Mouse (Mus musculus) hindbrain, embryonic 15.5 days (tissue): ENCODE measurements around the gene Cyp26b1. TPM values are rescaled to one million over a fixed set of nuclear protein-coding genes. Genes with fewer than 3 reads are reported as not detected.

Experiments used
- ATAC-seq: fragments of 200-750 bp; cut with Nextera tagmentation; 2 replicates; pipeline ENCODE4 v1.8.0; 2017; ENCODE audit warnings: low read depth, moderate number of reproducible peaks, moderate TSS enrichment; ENCODE audit not compliant: low FRiP score
- H3K27ac ChIP-seq: fragments of 300-500 bp; sonication (generic); replicated peaks from 2 replicates; pipeline ENCODE4 v1.5.1; 2015; ENCODE audit warnings: mild to moderate bottlenecking, inconsistent platforms
- H3K27me3 ChIP-seq: fragments of 300-500 bp; sonication (generic); 2 replicates; pipeline ENCODE4 v1.6.1; 2015; ENCODE audit warnings: control low read depth, inconsistent platforms
- H3K36me3 ChIP-seq: fragments of 300-500 bp; sonication (generic); 2 replicates; pipeline ENCODE4 v1.6.1; 2015; ENCODE audit warnings: control low read depth, inconsistent platforms
- H3K4me1 ChIP-seq: fragments of 300-500 bp; sonication (generic); replicated peaks from 2 replicates; pipeline ENCODE4 v1.6.1; 2015; ENCODE audit warnings: control low read depth, inconsistent platforms
- H3K4me2 ChIP-seq: fragments of 300-500 bp; sonication (generic); 2 replicates; pipeline ENCODE4 v1.6.1; 2015; ENCODE audit warnings: moderate library complexity, mild to moderate bottlenecking, inconsistent platforms
- H3K4me3 ChIP-seq: fragments of 300-500 bp; sonication (generic); 2 replicates; pipeline ENCODE4 v1.5.1; 2015; ENCODE audit warnings: mild to moderate bottlenecking, inconsistent platforms
- H3K9ac ChIP-seq: fragments of 300-500 bp; sonication (generic); 2 replicates; pipeline ENCODE4 v1.6.1; 2015; ENCODE audit warnings: inconsistent platforms
- H3K9me3 ChIP-seq: fragments of 300-500 bp; sonication (generic); 2 replicates; pipeline ENCODE4 v1.6.1; 2016; ENCODE audit warnings: control low read depth, inconsistent platforms
- WGBS: fragments of 180-500 bp; shearing (Covaris S2); methylation state at CpG from one replicate; pipeline ENCODE4 v1.1.7; 2015; 5-methylcytosine and 5-hydroxymethylcytosine counted together
- polyA plus RNA-seq: library from polyadenylated mRNA; unstranded; fragments of >200 nt; fragmentation: Nextera tagmentation; extraction: Ambion mirVana; gene quantifications from 2 replicates; pipeline ENCODE4 v1.2.1, GENCODE M21; 2015

Gene Cyp26b1
- polyA plus RNA-seq, 1 experiment from 2014 or later = 52.7 TPM

DNA sequence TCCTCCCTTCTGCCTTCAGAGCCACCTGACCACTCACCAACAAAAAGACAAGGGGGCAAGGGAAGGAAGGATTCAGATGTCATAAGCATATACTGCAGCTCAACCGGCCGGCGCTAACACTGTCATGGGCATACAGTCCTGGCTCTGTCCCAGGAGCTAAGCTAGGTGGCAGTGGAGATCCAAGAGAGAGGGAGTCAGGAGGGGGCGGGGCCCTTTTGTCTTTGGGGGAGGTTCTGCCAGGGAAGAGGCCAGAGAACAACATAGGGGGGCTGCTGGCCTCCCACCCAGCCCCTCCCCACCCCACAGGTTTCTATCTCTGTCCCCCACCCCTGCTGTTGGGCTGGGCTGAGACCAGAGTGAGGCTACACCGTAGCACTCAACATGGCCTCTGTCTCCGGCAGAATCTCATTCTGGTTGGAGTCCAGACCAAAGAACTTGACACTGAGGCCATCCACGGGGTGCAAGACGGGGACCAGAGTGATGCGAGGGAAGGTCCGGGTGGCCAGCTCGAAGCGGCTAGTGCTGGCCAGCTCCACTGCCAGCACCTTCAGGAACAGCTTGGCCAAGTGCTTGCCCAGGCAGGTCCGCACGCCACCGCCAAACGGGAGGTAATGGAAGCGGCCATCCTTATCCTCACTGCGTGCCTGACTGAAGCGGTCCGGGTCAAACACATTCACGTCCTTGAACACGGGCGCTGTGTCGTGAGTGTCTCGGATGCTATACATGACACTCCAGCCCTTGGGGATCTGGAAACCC, 19.6 kb downstream of the Cyp26b1 start:
- no peaks in the 10 kb centered on the region for H3K36me3 ChIP-seq
- H3K4me1 ChIP-seq = peaks cover 23% of the 10 kb centered on the region
- ATAC-seq = peak; percentile 42; the same call in 1 of the 2 replicates
- H3K9me3 ChIP-seq = no peaks in the 10 kb centered on the region
- 39% methylated on average over 25 of the region's 25 CpGs for WGBS
- H3K4me2 ChIP-seq = peak overlapping the region; percentile 36
- H3K27me3 ChIP-seq = peaks cover 12% of the 10 kb centered on the region; the same call in 1 of the 2 replicates
- H3K9ac ChIP-seq = no peak overlapping the region
- peak overlapping the region; percentile 15; the same call in 1 of the 2 replicates for H3K4me3 ChIP-seq
- no peak overlapping the region for H3K27ac ChIP-seq

DNA sequence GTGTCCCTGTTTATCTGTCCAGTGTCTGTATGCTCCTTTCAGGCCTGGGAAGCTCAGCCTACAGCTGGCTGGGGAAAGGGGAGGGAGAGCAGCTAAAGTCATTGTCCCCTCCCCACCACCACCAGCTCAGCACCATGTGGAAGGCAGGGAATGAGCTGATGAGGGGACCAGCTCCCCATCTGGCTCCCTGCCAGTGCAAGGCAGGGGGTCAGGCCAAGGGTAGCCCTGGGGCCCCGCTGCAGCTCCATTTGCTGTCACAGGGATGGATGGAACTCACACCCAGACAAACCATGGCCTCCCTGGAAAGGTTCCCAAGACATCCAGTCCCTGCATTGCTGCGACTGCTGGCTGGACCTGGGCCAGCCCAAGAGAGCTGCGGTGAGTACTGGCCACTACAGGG, 23.7 kb downstream of the Cyp26b1 start:
- H3K4me1 ChIP-seq = peaks cover 24% of the 10 kb centered on the region
- no peaks in the 10 kb centered on the region for H3K9me3 ChIP-seq
- ATAC-seq = 0 out of 2 replicates have a peak, but pooled peaks have one; percentile 39
- no peak overlapping the region for H3K4me3 ChIP-seq
- peaks cover 2% of the 10 kb centered on the region; the same call in 1 of the 2 replicates for H3K27me3 ChIP-seq
- no peak overlapping the region for H3K4me2 ChIP-seq
- no peaks in the 10 kb centered on the region for H3K36me3 ChIP-seq
- H3K9ac ChIP-seq = no peak overlapping the region
- H3K27ac ChIP-seq = no peak overlapping the region
- WGBS = 31% methylated on average over 3 of the region's 3 CpGs

DNA sequence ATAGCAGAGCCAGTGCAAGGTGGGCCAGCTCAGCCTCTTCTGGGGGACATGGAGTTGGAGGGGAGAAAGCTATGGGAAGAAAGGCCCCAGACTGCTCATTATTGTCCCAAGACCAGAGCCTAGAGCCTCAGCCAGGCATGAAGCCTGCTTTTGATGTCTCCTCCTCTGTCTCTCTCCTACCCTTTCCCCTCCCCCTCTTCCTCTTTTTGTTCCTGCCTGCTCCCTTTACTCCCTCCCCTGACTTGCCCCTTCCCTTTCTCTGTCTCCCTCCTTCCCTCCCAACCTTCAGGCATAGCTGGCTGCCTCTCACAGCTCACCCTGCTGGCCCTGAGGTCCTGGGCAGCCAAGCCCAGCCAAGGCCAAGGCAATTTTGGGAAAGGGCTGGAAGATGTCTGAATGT, 24.1 kb downstream of the Cyp26b1 start:
- no peak overlapping the region for H3K9ac ChIP-seq
- no peak overlapping the region for H3K4me2 ChIP-seq
- no peak overlapping the region for H3K27ac ChIP-seq
- H3K36me3 ChIP-seq = no peaks in the 10 kb centered on the region
- peaks cover 6% of the 10 kb centered on the region; the same call in 1 of the 2 replicates for H3K27me3 ChIP-seq
- H3K4me3 ChIP-seq = no peak overlapping the region
- peaks cover 24% of the 10 kb centered on the region for H3K4me1 ChIP-seq
- ATAC-seq = no peak
- H3K9me3 ChIP-seq = no peaks in the 10 kb centered on the region

DNA sequence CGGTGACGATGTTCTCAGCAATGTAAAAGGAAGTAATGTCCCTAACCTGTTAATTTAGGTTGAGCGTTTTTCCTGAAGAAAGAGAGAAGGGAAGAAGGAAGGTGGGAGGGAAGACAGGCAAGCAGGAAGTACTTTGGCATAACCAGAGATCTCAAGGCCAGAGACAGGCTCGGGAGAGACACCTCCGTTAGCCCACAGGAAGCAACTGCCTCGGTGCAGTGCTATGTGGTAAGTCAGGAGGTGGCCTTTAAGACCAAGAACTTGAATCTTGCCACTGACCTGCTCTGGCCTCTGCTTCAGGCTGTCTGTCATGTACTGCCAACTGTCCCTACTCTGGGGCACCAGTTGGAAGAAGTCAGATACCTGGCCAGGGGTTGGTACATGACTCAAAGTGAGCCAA, 24.8 kb downstream of the Cyp26b1 start:
- no peak overlapping the region for H3K27ac ChIP-seq
- no peak overlapping the region for H3K9ac ChIP-seq
- H3K4me1 ChIP-seq = peaks cover 17% of the 10 kb centered on the region
- no peak for ATAC-seq
- no peak overlapping the region for H3K4me3 ChIP-seq
- no peaks in the 10 kb centered on the region for H3K9me3 ChIP-seq
- 81% methylated on average over 6 of the region's 6 CpGs for WGBS
- no peaks in the 10 kb centered on the region for H3K36me3 ChIP-seq
- peaks cover 6% of the 10 kb centered on the region; the same call in 1 of the 2 replicates for H3K27me3 ChIP-seq
- H3K4me2 ChIP-seq = no peak overlapping the region

DNA sequence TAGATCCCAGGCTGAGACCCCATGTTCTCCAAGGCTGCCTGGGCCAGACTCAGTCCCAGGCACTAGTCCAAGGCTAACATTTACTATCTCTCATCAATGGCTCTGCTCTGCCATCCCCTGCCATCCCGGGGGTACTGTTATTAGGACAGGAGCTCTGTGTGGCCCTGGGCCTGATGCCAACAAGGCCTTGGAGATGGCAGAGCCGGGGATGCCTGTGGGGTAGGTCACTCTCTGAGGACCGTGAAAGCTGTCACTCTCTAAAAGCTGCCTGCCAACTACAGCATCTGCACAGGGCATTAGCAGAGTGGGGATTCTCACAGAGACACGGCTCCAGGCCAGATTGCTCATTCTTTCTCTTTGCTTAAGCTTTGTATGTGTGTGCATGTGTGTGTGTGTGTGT, 26.0 kb downstream of the Cyp26b1 start:
- Histone ChIP-seq H3K27ac (no peak overlapping the region), H3K4me1 (peaks cover 14% of the 10 kb centered on the region; the same call in 1 of the 2 replicates), H3K4me3 (no peak overlapping the region), H3K36me3 (no peaks in the 10 kb centered on the region), H3K9ac (no peak overlapping the region), H3K9me3 (no peaks in the 10 kb centered on the region), H3K27me3 (peaks cover 6% of the 10 kb centered on the region; the same call in 1 of the 2 replicates), H3K4me2 (no peak overlapping the region)
- 29% methylated on average over 4 of the region's 4 CpGs for WGBS
- ATAC-seq = peak; percentile 70

DNA sequence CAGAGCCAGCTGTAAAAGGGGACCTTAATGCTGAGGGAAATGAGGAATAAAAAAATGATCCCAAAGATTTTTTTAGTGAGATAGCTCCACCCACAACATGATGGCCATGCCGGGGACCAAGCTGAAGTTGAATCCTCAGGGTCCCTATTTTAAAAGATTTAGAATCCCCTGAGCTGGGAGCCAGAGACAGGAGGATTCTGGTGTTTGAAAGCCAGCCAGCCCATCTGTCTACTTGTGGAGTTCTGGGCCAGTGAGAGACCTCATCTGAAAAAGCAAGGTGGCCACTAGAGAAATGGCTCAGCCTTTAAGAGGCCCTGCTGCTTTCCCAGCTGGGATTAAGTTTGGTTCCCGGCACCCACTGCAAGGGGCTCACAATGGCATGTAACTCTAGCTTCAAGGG, 26.9 kb downstream of the Cyp26b1 start:
- Histone ChIP-seq H3K9me3 (no peaks in the 10 kb centered on the region), H3K4me2 (no peak overlapping the region), H3K9ac (no peak overlapping the region), H3K27ac (no peak overlapping the region), H3K4me3 (no peak overlapping the region), H3K27me3 (peaks cover 6% of the 10 kb centered on the region; the same call in 1 of the 2 replicates), H3K36me3 (no peaks in the 10 kb centered on the region), H3K4me1 (peaks cover 14% of the 10 kb centered on the region; the same call in 1 of the 2 replicates)
- no peak for ATAC-seq
- 65% methylated on average over 2 of the region's 2 CpGs for WGBS

DNA sequence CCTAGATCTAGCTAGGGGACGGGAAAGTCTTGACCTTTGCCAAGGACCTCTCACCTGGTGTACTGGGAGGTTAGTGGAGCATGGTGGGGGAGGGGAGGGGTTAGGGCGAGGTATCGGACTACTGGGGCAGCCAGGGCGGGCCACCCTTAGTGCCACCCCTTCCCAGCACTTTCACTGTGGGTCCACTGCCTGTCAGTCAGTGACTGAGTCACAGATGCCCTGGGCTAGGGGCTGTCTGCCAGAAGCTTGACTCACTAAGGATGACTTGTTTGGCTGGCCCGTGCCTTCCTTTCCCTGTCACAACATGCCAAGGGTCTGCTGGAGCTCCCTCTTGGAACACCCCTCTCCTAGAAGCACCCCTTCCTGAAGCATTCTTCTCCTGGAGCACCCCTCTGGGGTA, 28.5 kb downstream of the Cyp26b1 start:
- Histone ChIP-seq H3K4me1 (peaks cover 12% of the 10 kb centered on the region; the same call in 1 of the 2 replicates), H3K9ac (no peak overlapping the region), H3K4me2 (no peak overlapping the region), H3K27me3 (peaks cover 6% of the 10 kb centered on the region; the same call in 1 of the 2 replicates), H3K27ac (no peak overlapping the region), H3K4me3 (no peak overlapping the region), H3K36me3 (no peaks in the 10 kb centered on the region), H3K9me3 (no peaks in the 10 kb centered on the region)
- ATAC-seq = no peak
- WGBS = 79% methylated on average over 5 of the region's 5 CpGs

DNA sequence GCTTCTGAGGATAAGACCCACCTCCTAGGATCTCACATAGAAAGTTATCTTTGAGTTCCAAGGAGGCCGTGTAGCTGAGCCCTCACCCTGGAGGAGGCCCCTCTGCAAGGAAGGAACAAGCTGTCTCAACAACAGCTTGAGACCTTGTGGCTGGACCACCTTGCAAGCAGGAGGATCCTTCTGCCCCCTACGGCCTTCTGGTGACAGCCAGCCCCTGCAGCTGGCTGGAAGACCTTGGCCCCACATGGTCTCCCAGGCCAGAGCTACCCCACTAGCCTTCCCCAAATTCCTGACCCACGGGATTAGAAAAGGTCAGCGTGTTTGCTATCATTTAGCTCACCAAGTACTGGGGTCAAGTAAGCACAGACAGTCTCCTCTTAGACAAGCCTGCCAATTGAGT, 30.8 kb downstream of the Cyp26b1 start:
- no peak for ATAC-seq
- WGBS = 71% methylated on average over 4 of the region's 4 CpGs
- H3K36me3 ChIP-seq = no peaks in the 10 kb centered on the region
- H3K9me3 ChIP-seq = no peaks in the 10 kb centered on the region
- no peaks in the 10 kb centered on the region for H3K4me1 ChIP-seq
- no peak overlapping the region for H3K4me3 ChIP-seq
- H3K4me2 ChIP-seq = no peak overlapping the region
- no peak overlapping the region for H3K9ac ChIP-seq
- H3K27me3 ChIP-seq = peaks cover 6% of the 10 kb centered on the region; the same call in 1 of the 2 replicates
- no peak overlapping the region for H3K27ac ChIP-seq

DNA sequence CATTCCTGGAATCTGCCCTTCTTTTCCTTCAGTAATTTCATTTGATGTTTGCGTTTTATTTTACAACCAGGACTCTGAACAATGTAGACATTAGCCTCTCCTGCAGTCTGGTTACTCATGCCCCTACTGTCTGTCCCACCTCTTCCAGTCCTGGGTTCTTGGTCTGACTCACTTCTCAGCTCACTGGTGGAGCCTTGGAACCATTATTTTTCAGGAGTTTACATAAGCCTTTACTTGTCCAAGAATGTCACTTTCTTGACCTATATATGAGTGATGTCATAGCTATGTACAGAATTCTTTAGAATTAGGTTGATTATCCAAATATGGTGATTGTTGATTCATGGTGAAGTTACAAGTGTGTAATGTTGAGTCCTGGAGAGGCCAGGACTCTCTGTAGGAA, 32.5 kb downstream of the Cyp26b1 start:
- Histone ChIP-seq H3K4me1 (no peaks in the 10 kb centered on the region), H3K27me3 (peaks cover 6% of the 10 kb centered on the region; the same call in 1 of the 2 replicates), H3K4me2 (no peak overlapping the region), H3K36me3 (no peaks in the 10 kb centered on the region), H3K9me3 (no peaks in the 10 kb centered on the region), H3K4me3 (no peak overlapping the region), H3K27ac (no peak overlapping the region), H3K9ac (no peak overlapping the region)
- 90% methylated on average over 1 of the region's 1 CpGs for WGBS
- ATAC-seq = no peak

DNA sequence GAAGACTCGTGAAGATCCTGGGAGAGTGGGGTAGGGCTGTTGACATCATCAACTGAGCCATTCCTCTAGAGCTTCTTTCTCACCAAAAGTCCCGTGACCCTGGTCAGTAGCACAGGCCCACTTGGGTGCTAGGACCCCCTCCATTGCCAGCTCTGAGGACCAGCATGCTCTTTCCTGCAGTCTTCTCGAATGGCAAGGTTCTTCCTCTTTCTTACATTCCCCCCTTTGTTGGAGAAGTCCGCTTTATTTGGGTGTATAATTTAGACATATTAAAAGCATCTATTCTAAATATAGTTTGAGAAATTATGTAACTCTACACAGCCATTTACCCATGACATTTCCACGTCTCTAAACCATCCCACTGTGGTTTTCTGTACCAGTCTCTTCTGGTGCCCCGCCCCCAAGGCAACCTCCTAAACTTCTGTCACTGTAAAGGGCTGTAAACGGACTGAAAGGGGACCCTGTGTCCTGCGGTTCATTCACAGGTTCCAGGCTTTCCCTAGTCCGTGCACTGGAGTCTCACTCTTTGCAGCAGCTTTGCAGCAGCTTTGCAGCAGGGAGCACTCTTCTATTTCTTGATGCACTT, 43.8 kb downstream of the Cyp26b1 start:
- WGBS = 72% methylated on average over 9 of the region's 9 CpGs
- H3K4me1 ChIP-seq = no peaks in the 10 kb centered on the region; the same call in 1 of the 2 replicates
- ATAC-seq = no peak

DNA sequence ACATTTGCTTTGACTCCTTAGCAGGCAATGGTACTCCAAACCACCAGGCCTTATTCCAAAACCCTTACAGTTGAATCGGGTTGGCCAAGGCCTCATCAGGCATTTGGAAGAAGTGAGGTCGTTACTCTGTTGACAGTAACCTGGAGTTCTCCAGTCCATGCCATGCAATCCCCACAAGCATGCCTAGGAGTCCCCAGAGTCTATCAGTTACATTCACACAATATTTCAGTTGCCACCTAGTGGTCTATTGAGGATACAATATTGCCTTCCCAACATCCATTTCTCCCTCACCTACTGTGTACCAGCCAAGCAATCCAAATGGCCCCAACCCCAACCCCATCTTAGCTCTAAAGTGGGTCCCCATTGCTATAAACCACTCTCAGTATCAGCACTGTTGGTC, 48.3 kb downstream of the Cyp26b1 start:
- no peak overlapping the region for H3K27ac ChIP-seq
- WGBS = 79% methylated on average over 2 of the region's 2 CpGs
- H3K4me1 ChIP-seq = no peaks in the 10 kb centered on the region
- no peak for ATAC-seq
- no peak overlapping the region for H3K4me3 ChIP-seq
- H3K27me3 ChIP-seq = no peaks in the 10 kb centered on the region
- no peak overlapping the region for H3K4me2 ChIP-seq
- H3K9me3 ChIP-seq = no peaks in the 10 kb centered on the region
- no peak overlapping the region for H3K9ac ChIP-seq
- no peaks in the 10 kb centered on the region for H3K36me3 ChIP-seq

More for the DNA sequence above, 43.8 kb downstream of the Cyp26b1 start:
- Histone ChIP-seq H3K4me2 (no peak overlapping the region), H3K27me3 (no peaks in the 10 kb centered on the region), H3K9ac (no peak overlapping the region), H3K27ac (no peak overlapping the region), H3K9me3 (no peaks in the 10 kb centered on the region), H3K4me3 (no peak overlapping the region), H3K36me3 (no peaks in the 10 kb centered on the region)

DNA sequence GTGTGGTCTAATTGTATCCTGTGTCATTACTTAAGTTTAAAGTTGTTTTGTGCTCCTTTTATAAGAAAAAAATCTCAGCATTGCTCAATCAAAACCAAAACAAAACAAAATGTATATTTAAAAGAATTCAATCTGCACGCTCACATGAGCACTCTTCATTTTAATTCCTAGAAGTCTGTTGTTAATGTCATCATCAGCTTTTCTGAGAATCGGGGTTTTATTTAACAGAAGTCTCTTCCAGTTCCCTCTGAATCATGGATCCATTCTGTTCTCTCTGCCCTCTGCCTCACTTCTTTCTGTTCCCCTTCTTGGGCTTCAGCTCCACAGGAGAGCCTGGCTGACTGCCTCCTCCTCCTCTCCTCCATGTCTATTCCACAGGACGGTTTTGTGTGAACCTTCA, 49.3 kb downstream of the Cyp26b1 start:
- Histone ChIP-seq H3K9ac (no peak overlapping the region), H3K36me3 (no peaks in the 10 kb centered on the region), H3K27ac (no peak overlapping the region), H3K4me3 (no peak overlapping the region), H3K9me3 (no peaks in the 10 kb centered on the region), H3K27me3 (no peaks in the 10 kb centered on the region), H3K4me1 (no peaks in the 10 kb centered on the region), H3K4me2 (no peak overlapping the region)
- WGBS = 82% methylated on average over 3 of the region's 3 CpGs
- ATAC-seq = no peak
